Mouse (Mus musculus): ENCODE measurements around the gene Gm49416.

The Gm49416 gene

DNA sequence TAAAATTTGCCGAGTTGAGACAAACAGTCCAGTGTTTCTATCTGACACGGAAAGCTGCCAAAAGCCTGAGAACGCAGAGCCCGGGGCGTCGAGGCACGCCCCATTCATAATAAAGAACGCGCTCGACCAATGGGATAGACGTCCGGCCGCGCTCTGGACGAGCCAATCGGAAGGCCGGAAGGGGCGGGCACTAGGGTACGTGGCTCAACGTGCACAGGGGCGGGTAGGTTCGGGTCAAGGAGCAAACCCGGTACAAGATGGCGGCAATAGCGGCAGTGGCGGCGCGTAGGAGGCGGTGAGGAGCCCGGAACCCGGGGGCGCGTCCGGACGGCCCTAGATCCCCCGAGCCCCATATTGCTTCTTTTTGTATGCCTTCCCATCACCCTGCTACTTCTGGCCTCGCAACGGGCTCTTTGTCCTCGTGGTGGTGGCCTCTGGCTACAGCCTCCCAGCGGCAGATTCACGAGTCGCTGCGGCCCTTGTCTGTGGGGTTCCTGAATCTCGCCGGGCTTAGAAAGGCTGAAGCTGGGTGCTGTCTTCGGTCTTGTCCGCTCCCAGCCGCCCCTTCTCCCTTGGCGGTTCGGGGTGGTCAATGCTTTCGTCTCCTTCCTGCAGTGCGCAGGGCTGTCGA lies 9.3 kb downstream of the Gm49416 start, which contains the start of gene Ganab:
Gene Ganab, plus strand, starts transcription at position 207 of the 631 bp plus-strand sequence.
- TF ChIP-seq GATA4 (IDR thresholded peaks at IDR 0.05; ENCODE audit: insufficient replicate concordance, low read length) = no peak; the same call in 1 of the 2 replicates

DNA sequence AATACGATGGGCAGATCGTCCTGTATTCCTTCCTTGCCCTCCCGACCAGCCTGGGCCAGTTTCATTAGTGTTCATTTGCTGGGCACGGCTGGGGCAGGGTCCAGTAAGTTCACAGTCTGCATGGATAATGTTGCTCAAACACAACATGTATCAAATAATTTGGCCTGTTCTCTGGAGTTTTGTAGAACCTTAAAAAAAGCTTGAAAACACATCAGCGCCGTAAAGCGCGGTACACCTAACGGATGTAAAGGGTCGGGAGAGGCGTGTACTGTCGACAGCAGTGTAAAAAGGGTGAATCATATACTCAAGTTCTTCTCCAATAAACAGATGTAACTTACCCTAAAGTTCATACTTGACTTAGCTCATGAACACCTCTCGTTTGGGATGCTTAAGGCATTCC lies 9.8 kb downstream of the Gm49416 start:
- no peak for TF ChIP-seq GATA4 (IDR thresholded peaks at IDR 0.05; ENCODE audit: insufficient replicate concordance, low read length)

DNA sequence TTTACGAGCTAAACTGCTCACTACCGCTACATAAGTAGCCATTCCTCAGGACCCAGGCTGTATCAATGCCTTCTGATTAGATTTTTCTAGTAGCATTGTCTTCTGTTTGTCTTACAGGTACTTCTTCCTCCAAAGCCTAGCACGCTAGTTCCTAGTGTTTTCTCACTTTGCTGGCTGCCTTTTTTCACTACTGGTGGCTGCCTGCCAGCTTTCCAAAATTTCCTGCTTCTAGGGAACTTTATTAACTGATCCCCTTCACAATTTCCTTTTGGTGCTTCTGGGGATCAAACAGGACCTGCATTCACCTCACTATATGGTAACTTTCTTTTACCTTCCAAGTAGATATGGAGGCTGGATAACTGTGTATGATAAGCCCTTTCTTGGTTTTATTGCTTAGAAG lies 10.4 kb downstream of the Gm49416 start:
- TF ChIP-seq GATA4 (IDR thresholded peaks at IDR 0.05; ENCODE audit: insufficient replicate concordance, low read length) = no peak

DNA sequence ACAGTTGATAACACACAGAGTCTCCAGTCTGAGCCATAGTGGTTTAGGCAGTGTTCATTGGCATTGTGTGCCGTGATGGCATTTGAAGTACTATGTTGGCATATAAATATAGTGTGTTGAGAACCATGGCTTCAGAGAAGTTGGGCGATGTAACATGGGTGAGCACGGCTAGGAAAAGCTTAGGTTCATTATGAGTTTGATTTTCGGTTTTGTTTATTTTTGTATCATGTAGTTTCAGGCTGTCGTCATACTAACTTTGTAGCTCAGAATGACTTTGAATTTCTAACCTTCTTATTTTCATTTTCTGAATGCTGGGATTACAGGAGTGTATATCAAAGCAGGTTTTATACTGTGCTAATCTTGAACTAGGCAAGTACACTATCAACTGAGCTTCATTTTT lies 14.7 kb downstream of the Gm49416 start:
- no peak for TF ChIP-seq GATA4 (IDR thresholded peaks at IDR 0.05; ENCODE audit: insufficient replicate concordance, low read length)

DNA sequence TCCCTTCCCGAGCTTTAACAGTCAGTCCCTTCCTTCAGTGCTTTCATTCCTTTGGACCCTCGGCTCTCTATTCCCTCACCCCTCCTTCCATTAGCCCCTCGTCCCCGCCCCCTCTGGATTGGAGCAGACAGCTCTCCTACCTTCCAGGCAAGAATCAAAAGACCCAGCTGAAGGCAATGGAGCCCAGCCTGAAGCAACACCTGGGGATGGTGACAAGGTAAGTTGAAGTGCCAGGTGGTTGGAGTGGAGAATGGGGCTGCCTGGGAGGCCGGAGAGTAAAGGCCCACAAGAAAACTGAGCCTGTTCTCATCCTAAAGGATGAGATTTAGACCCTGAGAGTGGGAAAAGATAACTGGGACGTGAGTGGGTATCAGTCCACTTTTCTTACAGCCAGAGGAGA lies 19.8 kb downstream of the Gm49416 start:
- no peak for TF ChIP-seq GATA4 (IDR thresholded peaks at IDR 0.05; ENCODE audit: insufficient replicate concordance, low read length)

DNA sequence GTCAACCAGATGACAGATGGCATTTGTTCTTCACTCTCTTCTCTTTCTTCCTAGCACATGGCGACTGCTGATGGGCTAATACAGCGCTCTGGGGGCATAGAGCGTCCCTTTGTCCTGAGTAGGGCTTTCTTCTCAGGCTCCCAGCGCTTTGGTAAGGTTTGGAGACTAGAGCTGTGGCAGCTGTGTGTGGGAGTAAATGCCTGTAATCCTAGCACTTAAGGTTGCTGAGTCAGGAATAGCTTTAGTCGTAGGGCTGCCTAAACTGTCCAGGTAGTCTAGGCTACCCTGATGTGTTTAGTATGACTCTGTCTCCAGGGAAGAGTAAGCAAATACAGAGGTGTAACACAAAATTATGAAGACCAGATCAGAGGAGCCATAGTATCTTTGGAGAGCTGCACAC lies 23.1 kb downstream of the Gm49416 start:
- TF ChIP-seq GATA4 (IDR thresholded peaks at IDR 0.05; ENCODE audit: insufficient replicate concordance, low read length) = no peak

DNA sequence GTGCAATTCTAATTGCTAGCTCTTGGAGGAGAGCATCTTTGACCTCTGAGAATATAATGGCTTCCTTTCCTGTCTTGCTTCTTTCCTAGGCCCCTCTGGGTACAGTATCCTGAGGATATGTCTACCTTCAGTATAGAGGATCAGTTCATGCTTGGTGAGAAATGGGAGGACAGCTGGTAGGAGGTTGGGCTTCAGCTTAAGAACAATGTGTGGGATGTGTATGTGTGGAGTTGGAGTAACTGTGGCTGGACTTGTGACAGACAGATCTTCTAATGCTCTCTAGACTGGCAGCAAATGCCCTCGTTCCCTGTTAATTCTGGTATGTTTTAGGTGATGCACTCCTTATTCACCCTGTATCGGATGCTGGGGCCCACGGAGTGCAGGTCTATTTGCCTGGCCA lies 25.5 kb downstream of the Gm49416 start:
- no peak for TF ChIP-seq GATA4 (IDR thresholded peaks at IDR 0.05; ENCODE audit: insufficient replicate concordance, low read length)

DNA sequence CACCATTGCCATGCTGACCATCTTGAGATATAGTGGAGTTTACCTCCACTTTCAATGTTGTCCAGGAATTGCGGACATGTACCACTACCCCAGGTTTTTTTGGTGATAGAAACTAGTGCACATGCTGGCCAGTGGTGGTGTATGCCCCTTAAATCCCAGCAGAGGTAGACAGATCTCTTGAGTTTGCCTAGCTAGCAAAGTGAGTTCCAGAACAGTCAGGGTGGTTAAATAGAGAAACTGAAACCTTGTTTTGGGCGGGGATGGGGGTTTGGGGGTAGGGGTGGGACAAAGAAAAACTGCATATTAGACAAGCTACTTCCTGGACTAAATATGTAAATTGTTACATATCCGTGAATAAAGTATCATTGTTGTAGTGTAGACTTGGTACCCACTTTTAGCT lies 30.3 kb downstream of the Gm49416 start:
- no peak for TF ChIP-seq GATA4 (IDR thresholded peaks at IDR 0.05; ENCODE audit: insufficient replicate concordance, low read length)

DNA sequence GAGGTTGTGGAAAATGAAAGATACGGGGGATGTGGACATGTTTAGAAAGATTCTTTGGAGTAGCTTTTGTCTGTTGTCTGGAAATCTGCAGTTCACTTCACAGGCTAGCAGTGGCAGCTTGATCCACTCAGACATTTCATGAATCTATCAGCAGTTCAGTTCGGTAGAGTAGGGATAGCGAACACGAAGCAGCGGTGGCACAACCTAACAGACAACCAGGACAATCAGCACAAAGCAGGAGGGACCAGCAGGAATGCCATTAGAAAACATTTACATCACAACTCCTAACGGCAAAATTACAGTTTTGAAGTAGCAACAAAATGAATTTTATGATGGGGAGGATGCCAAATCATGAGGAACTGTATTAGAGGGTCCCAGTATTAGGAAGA lies 31.0 kb downstream of the Gm49416 start:
- no peak for TF ChIP-seq GATA4 (IDR thresholded peaks at IDR 0.05; ENCODE audit: insufficient replicate concordance, low read length)

DNA sequence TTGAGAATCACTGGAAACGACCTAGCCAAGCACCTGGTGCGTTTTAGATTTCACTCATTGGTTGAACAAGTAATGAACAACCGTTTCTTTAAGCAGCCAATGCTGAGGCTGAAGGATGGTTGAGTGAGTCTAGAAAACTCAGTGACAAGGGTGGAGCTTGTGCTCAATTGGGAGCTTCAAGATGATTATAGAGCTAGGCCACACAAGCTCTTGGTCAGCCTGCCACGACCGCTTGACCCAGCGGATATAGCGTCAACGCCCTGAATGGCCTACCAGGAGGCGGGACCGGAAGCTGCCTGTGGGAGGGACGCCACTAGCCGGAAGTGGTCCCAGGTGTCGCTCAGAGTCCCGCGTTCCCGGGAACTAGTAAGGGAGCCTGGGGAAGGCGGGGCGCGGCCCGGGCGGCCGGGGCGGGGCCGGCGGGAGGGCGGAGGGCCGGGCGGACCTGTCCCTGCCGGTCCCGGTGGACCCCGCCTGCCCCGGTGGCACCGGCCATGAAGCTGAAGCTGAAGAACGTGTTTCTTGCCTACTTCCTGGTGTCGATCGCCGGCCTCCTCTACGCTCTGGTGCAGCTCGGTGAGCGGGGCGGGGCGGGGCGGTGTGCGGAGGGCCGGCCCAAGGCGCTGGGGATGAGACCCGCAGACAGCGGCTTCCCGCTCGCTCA lies 31.5 kb downstream of the Gm49416 start, which contains the start of gene B3gat3:
Gene B3gat3, plus strand, starts transcription at position 302 of the 664 bp plus-strand sequence.
- no peak for TF ChIP-seq GATA4 (IDR thresholded peaks at IDR 0.05; ENCODE audit: insufficient replicate concordance, low read length)

DNA sequence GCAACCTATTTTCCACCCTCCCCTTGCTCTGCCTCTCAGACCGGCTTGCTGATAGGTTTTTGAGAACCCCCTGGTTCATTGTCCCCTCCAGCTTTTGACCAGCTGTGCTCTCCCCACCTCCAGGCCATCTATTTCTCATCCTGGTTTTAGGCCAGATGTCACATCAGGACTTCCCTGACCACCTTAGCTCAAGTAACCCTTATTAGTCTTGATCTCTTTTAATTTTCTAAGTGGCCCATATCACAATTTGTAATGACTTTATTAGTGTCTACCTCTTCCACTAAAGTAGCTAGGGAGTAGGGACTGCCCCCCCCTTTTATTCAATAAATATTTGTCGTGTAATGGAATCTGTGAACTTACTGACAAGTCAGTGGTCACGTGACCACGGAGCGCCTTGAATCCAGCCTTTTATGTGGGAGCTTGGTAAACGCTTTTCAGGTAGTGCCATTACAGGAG lies 32.1 kb downstream of the Gm49416 start:
- TF ChIP-seq GATA4 (IDR thresholded peaks at IDR 0.05; ENCODE audit: insufficient replicate concordance, low read length) = no peak

DNA sequence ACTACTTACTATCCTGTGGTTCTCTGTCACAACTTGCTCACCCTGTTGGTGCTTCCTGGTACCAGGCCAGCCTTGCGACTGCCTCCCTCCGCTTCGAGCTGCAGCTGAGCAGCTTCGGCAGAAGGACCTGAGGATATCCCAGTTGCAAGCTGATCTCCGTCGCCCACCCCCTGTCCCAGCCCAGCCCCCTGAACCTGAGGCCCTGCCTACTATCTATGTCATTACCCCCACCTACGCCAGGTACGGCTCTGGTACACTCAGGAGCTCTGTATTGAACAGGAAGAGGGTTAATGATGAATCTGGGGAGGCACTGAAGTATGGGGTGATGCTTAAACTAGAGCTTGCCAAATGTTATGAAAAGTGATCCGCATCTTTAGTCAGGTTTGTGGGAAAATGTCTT lies 33.0 kb downstream of the Gm49416 start:
- TF ChIP-seq GATA4 (IDR thresholded peaks at IDR 0.05; ENCODE audit: insufficient replicate concordance, low read length) = no peak

DNA sequence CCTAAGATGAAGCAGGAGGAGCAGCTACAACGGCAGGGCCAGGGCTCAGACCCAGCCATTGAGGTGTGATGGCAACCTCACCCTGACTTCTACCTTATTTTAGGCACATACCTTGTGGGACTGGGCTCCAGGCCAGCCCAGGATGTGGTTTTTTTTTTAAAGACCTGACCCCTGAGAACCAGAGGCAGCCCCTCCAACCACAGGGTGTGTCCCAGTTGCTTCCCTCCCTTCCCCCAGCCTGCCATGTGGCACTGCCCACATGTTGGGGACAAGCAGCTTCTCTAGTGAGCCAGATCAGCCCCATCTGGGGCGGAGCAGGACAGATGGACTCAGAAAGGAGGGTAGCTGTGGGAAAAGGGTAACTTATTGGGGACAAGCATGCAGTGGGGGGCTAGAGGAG lies 38.0 kb downstream of the Gm49416 start:
- no peak for TF ChIP-seq GATA4 (IDR thresholded peaks at IDR 0.05; ENCODE audit: insufficient replicate concordance, low read length)

DNA sequence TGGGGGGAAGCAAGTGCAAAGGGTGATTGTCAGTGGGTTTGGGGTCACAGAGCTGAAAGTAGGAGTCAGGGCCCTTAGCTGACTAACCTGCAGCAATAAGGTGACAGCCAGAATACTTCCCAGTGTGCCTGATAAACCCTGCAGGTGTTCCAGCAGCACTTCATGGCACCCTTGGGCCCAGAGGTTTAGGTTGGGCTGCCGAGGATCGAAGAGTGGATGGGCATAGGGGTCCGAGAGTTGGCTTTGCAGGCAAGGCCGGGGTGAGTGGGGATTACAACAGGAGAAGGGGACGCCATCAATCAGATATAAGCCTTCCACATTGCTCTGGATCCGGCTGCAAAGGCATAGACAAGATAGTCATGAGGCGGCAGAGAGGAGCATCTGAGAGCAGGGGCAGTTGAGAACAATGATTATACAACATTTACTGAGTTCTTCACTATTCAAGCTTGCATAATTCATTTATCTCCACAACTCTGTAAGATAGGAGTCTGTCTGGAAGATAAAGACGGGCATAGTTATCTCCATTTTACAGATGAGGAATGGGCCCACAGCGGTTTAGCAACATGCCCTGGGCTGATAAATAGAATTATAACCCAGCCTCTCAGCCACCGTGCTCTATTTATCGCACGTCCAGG lies 39.3 kb downstream of the Gm49416 start:
- TF ChIP-seq GATA4 (IDR thresholded peaks at IDR 0.05; ENCODE audit: insufficient replicate concordance, low read length) = no peak

DNA sequence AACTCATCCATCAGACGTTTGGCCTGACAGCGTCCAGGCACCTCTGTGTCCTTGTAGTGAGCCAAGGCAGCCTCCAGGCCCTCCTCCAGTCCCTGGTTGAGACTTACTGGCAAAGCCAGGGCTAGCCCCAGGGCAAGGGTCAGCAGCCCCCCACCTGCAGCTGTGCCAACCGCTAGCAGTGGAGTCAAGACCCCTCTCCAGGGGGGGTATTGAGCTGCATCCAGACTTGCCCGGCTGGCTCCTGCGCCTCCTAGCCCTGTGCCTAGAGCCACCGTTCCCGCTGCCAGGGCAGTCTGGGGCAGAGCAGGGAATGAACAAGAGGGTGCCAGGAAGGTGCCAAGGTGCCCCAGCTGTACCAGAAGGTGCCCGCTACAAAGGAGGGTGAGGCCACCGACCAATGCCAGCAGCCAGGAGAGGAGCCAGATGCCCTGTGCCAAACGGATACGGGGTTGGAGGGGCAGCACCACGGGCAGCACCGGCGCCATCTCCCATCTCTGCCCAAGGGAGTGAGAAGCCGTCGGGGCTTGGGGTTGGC lies 40.0 kb downstream of the Gm49416 start:
- TF ChIP-seq GATA4 (IDR thresholded peaks at IDR 0.05; ENCODE audit: insufficient replicate concordance, low read length) = no peak

Data from liver, adult (tissue).